Mouse (Mus musculus) macrophage (primary cell): ENCODE results near the gene Olfr266. TPM values are rescaled to one million over a fixed set of nuclear protein-coding genes. Genes with fewer than 3 reads are reported as not detected.

Source experiments
- polyA plus RNA-seq: library from polyadenylated mRNA; stranded (reverse); fragments of 250-400 nt; gene quantifications from 3 replicates; pipeline ENCODE4 v1.2.4, GENCODE M21; 2018; ENCODE audit warnings: inconsistent platforms

Gene Olfr266
- polyA plus RNA-seq, 1 experiment from 2014 or later = not detected

Other genes with a start within 250 kb of the Olfr266 start
- 20.1 to 62.4 TPM (median 25.0 TPM) in 3 replicates for gene Lrif1, start 141.3 kb downstream of the Olfr266 start, polyA plus RNA-seq
- gene Cd53, start 36.1 kb downstream of the Olfr266 start, polyA plus RNA-seq = 844 to 1,170 TPM (median 895 TPM) in 3 replicates
- 0.11 to 0.72 TPM (median 0.15 TPM) in 3 replicates for gene Kcna3, start 209.9 kb upstream of the Olfr266 start, polyA plus RNA-seq